10 mouse cellular contexts compared by ENCODE assay signal in the genomic region with DNA sequence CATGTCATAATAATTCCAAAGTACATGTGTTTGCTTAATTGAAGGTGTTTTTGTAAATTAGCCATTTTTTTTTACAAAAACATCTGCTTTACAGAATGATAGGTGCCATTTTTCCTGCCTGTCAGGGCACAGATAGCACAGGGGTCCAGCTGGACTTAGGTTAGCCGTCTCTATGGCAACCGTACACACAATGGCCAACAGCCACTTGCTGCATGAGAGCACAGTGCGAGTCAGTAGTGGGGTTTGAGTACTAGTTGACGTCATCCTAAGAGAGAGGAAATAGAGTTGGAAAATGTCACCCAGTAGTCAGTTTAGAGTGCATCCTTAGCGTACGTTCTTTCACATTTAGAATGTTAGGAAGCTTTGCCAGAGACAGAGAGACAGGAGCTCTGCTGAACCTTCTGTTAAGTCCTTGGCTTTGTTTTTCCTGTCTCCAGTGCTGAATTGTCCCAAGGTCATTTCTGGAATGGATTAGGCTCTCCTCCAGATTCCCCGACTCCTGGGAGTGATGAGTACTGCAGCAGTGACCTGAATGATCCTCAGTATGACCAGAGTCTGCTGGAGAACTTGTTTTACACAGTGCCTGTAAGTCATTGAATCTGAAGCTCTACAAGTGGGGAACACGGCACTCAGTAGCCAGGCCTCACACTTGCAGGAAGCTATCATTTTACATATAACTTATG. TPM values are rescaled to one million over a fixed set of nuclear protein-coding genes. Genes with fewer than 3 reads are reported as not detected.
DNase-seq lines count a peak whose midpoint lies in the region; ATAC-seq lines count a peak whose summit lies in the region.
"Had no signal": no experiment of that assay in that cellular context is flagged by ENCODE, and none has a peak within 500 bp of the region (broad histone marks: within the 10 kb centered on the region; RNA-seq: fewer than 3 reads in every experiment).

No protein-coding gene starts in this region.

- H3K4me1 ChIP-seq in embryonic facial prominence, embryonic 10.5 days, result no peaks in the 10 kb centered on the region
- H3K4me1 ChIP-seq in hindbrain, embryonic 16.5 days (ENCODE audit: control insufficient read depth, insufficient read depth, low read depth, low read length), result no peaks in the 10 kb centered on the region
- H3K4me1 ChIP-seq: hindbrain, embryonic 15.5 days had no signal

- H3K4me3 ChIP-seq in embryonic facial prominence, embryonic 10.5 days, result no peak overlapping the region
- H3K4me3 ChIP-seq in hindbrain, embryonic 16.5 days (ENCODE audit: low read length), result no peak overlapping the region
- H3K4me3 ChIP-seq: hindbrain, embryonic 15.5 days had no signal

- peak; percentile 4 for DNase-seq in kidney, postnatal 14 days
- DNase-seq in kidney, adult 18-20 months, result no peak
- DNase-seq in adrenal gland, postnatal 14 days, result peak; percentile 28
- peak; percentile 30 for DNase-seq in embryonic facial prominence, embryonic 10.5 days (ENCODE audit: low spot score)
- no peak for DNase-seq in T-cell, adult 2 months (ENCODE audit: low spot score)
- DNase-seq: cerebellum, postnatal 25 days had no signal

- H3K36me3 ChIP-seq in embryonic facial prominence, embryonic 10.5 days (replicated peaks), result peaks cover 83% of the 10 kb centered on the region
- H3K36me3 ChIP-seq in hindbrain, embryonic 16.5 days (ENCODE audit: control insufficient read depth, insufficient read depth, low read length), result peaks cover 5% of the 10 kb centered on the region; the same call in 1 of the 2 replicates

- no peaks in the 10 kb centered on the region for H3K9me3 ChIP-seq in embryonic facial prominence, embryonic 10.5 days
- no peaks in the 10 kb centered on the region for H3K9me3 ChIP-seq in hindbrain, embryonic 16.5 days (ENCODE audit: control insufficient read depth, low read length)
- H3K9me3 ChIP-seq: hindbrain, embryonic 15.5 days had no signal

- H3K4me2 ChIP-seq in hindbrain, embryonic 16.5 days (ENCODE audit: low read length), result no peak overlapping the region
- H3K4me2 ChIP-seq: hindbrain, embryonic 15.5 days had no signal

- H3K27ac ChIP-seq in embryonic facial prominence, embryonic 10.5 days (replicated peaks), result no peak overlapping the region
- H3K27ac ChIP-seq in hindbrain, embryonic 16.5 days (ENCODE audit: low read depth, low read length), result no peak overlapping the region
- H3K27ac ChIP-seq: hindbrain, embryonic 15.5 days had no signal

- ATAC-seq in hindbrain, embryonic 16.5 days, result 0 out of 2 replicates have a peak, but pooled peaks have one; percentile 56
- ATAC-seq in cerebellum, adult (ENCODE audit: insufficient number of reproducible peaks, low FRiP score, low TSS enrichment), result no peak
- ATAC-seq in monocyte, adult 5-6 weeks (replicated peaks; ENCODE audit: insufficient number of reproducible peaks, low FRiP score, low TSS enrichment, poor library complexity, severe bottlenecking), result no peak

- H3K27me3 ChIP-seq in embryonic facial prominence, embryonic 10.5 days (replicated peaks; ENCODE audit: low read depth, poor library complexity, severe bottlenecking), result no peaks in the 10 kb centered on the region
- no peaks in the 10 kb centered on the region for H3K27me3 ChIP-seq in hindbrain, embryonic 16.5 days (replicated peaks; ENCODE audit: control insufficient read depth, insufficient read depth, low read length)
- H3K27me3 ChIP-seq: hindbrain, embryonic 15.5 days had no signal

- no peak overlapping the region for H3K9ac ChIP-seq in hindbrain, embryonic 16.5 days (ENCODE audit: low read depth, low read length)
- H3K9ac ChIP-seq: hindbrain, embryonic 15.5 days had no signal

- WGBS in embryonic facial prominence, embryonic 10.5 days, result 84% methylated on average over 8 of the region's 8 CpGs
- WGBS in hindbrain, embryonic 16.5 days, result 51% methylated on average over 8 of the region's 8 CpGs

RNA-seq across cellular contexts. Expression of gene Ppme1, which starts 27.3 kb away (rescaled TPM):
- total RNA-seq in adrenal gland, postnatal 14 days (2021), result 53.4 and 55.1 TPM in 2 replicates
- 83.0 and 88.8 TPM in 2 replicates for polyA plus RNA-seq in embryonic facial prominence, embryonic 10.5 days (2016; fragmentation: Nextera tagmentation; extraction: Ambion mirVana)
- polyA plus RNA-seq in hindbrain, embryonic 16.5 days (2015; fragmentation: Nextera tagmentation; extraction: Ambion mirVana), result 157 and 168 TPM in 2 replicates
- total RNA-seq in monocyte, adult 5-6 weeks (2017), result 44.9 to 68.1 TPM (median 64.4 TPM) in 3 replicates

RNA-seq across cellular contexts. Expression of gene C2cd3, which starts 27.3 kb away (rescaled TPM):
- 21.3 and 21.4 TPM in 2 replicates for total RNA-seq in adrenal gland, postnatal 14 days (2021)
- 37.5 and 38.8 TPM in 2 replicates for polyA plus RNA-seq in embryonic facial prominence, embryonic 10.5 days (2016; fragmentation: Nextera tagmentation; extraction: Ambion mirVana)
- polyA plus RNA-seq in hindbrain, embryonic 16.5 days (2015; fragmentation: Nextera tagmentation; extraction: Ambion mirVana), result 13.2 and 16.9 TPM in 2 replicates
- 14.5 to 39.8 TPM (median 23.7 TPM) in 3 replicates for total RNA-seq in monocyte, adult 5-6 weeks (2017)

Comparison
In these comparisons a context has a peak if more than half of its experiments do, and no peak if none do; other contexts are left out.
1. DNase-seq: peak in kidney, postnatal 14 days (single experiment), adrenal gland, postnatal 14 days (single experiment) and embryonic facial prominence, embryonic 10.5 days (single experiment); none in kidney, adult 18-20 months (single experiment) and T-cell, adult 2 months (single experiment).